Mouse (Mus musculus): ENCODE data around the gene Dhdh.

GRCm38 (mm10) chr7:45522957-45523676, 34.5 kb upstream of the Dhdh start:
- TF ChIP-seq CTCF (IDR thresholded peaks at IDR 0.05; ENCODE audit: low read depth, low read length): no peak
- TF ChIP-seq POLR2A (IDR thresholded peaks at IDR 0.05; ENCODE audit: extremely low read depth, insufficient read depth, low read length): no peak

Measured in liver, adult 2 months (tissue).